Mouse (Mus musculus) lung, postnatal 0 days (tissue): ENCODE data around the gene Ccdc148. TPM values are rescaled to one million over a fixed set of nuclear protein-coding genes. Genes with fewer than 3 reads are reported as not detected.

Experiments used
- ATAC-seq: fragments of 200-750 bp; cut with Nextera tagmentation; 2 replicates; pipeline ENCODE4 v1.8.0; 2017; ENCODE audit warnings: moderate library complexity
- DNase-seq: peaks from one replicate; pipeline ENCODE4 v3.0.0-alpha.2; 2016; ENCODE audit warnings: low spot score
- H3K27ac ChIP-seq: fragments of 300-500 bp; sonication (generic); 2 replicates; pipeline ENCODE4 v1.5.1; 2014; ENCODE audit warnings: antibody characterized with exemption, mild to moderate bottlenecking, low read length, mixed read lengths
- H3K27me3 ChIP-seq: fragments of 300-500 bp; sonication (generic); replicated peaks from 2 replicates; pipeline ENCODE4 v1.6.1; 2014; ENCODE audit warnings: low read length, mixed read lengths; ENCODE audit not compliant: insufficient read depth
- H3K36me3 ChIP-seq: fragments of 300-500 bp; sonication (generic); 2 replicates; pipeline ENCODE4 v1.6.1; 2014; ENCODE audit warnings: low read length, mixed read lengths; ENCODE audit not compliant: insufficient read depth
- H3K4me1 ChIP-seq: fragments of 300-500 bp; sonication (generic); 2 replicates; pipeline ENCODE4 v1.6.1; 2014; ENCODE audit warnings: antibody characterized with exemption, low read depth, low read length, mixed read lengths; ENCODE audit not compliant: insufficient read depth
- H3K4me2 ChIP-seq: fragments of 300-500 bp; sonication (generic); replicated peaks from 2 replicates; pipeline ENCODE4 v1.6.1; 2014; ENCODE audit warnings: low read depth, mild to moderate bottlenecking, low read length, moderate library complexity, mixed read lengths
- H3K4me3 ChIP-seq: fragments of 300-500 bp; sonication (generic); 2 replicates; pipeline ENCODE4 v1.5.1; 2014; ENCODE audit warnings: low read depth, low read length
- H3K9ac ChIP-seq: fragments of 300-500 bp; sonication (generic); replicated peaks from 2 replicates; pipeline ENCODE4 v1.6.1; 2014; ENCODE audit warnings: low read depth, mild to moderate bottlenecking
- H3K9me3 ChIP-seq: fragments of 300-500 bp; sonication (generic); 2 replicates; pipeline ENCODE4 v1.6.1; 2016; ENCODE audit warnings: low read length, mixed read lengths
- CTCF ChIP-seq: IDR thresholded peaks from 2 replicates; pipeline ENCODE4 v1.5.1; 2016; ENCODE audit warnings: antibody characterized with exemption, mild to moderate bottlenecking
- EP300 ChIP-seq: IDR thresholded peaks from 2 replicates; pipeline ENCODE4 v1.6.1; 2016; ENCODE audit warnings: antibody characterized with exemption, mild to moderate bottlenecking, control low read depth
- WGBS: fragments of 180-500 bp; shearing (Covaris S2); extraction: QIAGEN DNeasy Blood & Tissue Kit; methylation state at CpG from one replicate; pipeline ENCODE4 v1.1.7; 2014; 5-methylcytosine and 5-hydroxymethylcytosine counted together
- polyA plus RNA-seq: library from polyadenylated mRNA; unstranded; fragments of >200 nt; fragmentation: Nextera tagmentation; extraction: Ambion mirVana; gene quantifications from 2 replicates; pipeline ENCODE4 v1.2.1, GENCODE M21; 2015

Gene Ccdc148
- polyA plus RNA-seq, 1 experiment from 2014 or later: 0.68 TPM

DNA sequence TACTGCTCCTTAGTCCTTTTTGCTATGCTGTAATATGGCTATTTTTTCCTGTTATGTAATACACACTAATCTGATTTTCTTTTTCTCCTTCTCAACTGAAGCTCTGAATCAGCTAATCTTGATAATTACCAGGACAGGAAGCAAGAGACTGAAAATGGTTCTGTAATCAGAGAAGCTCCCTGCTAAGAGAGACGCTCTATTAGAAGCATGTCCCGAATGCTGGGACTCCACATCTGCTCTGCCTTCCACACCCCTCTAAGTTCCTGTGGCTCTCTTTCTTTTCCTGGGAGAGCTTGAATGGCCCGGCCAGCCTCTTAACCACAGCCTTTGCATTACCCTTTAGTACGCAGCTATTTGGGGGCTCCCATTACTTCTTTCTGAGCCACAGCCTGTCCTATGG lies 255.4 kb downstream of the Ccdc148 start:
- no peak overlapping the region for H3K27ac ChIP-seq
- H3K36me3 ChIP-seq: no peaks in the 10 kb centered on the region
- TF ChIP-seq CTCF (no peak), EP300 (no peak)
- H3K4me2 ChIP-seq: no peak overlapping the region
- no peaks in the 10 kb centered on the region for H3K4me1 ChIP-seq
- ATAC-seq (no peak), DNase-seq (no peak)
- H3K27me3 ChIP-seq: no peaks in the 10 kb centered on the region
- no peaks in the 10 kb centered on the region for H3K9me3 ChIP-seq
- no peak overlapping the region for H3K9ac ChIP-seq
- no peak overlapping the region for H3K4me3 ChIP-seq
- WGBS: 72% methylated on average over 4 of the region's 4 CpGs

DNA sequence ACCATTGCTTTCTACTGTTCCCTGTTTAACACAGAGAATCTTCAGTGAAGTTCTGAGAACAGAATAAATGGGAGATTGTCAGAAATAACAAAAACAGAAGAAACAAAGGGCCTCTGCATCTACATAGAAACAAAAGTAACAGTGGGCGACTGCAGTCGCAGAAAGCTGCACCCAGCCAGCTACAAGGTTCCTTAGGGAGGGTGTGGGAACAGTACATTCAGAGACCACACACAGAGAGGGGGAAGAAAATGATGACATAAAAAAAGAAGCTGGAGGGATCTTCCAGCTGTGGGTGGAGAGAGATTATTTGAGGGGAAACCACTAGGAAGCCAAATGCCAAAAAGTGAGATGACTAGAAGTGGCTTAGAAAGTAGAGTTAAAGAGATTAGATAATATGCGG lies 280.6 kb downstream of the Ccdc148 start:
- no peak for ATAC-seq
- H3K27ac ChIP-seq: no peak overlapping the region
- no peak overlapping the region for H3K9ac ChIP-seq
- no peak overlapping the region for H3K4me2 ChIP-seq
- no peaks in the 10 kb centered on the region for H3K4me1 ChIP-seq
- no peak for DNase-seq
- TF ChIP-seq CTCF: no peak
- no peak for TF ChIP-seq EP300
- H3K27me3 ChIP-seq: no peaks in the 10 kb centered on the region
- no peaks in the 10 kb centered on the region for H3K9me3 ChIP-seq
- H3K36me3 ChIP-seq: no peaks in the 10 kb centered on the region
- no peak overlapping the region for H3K4me3 ChIP-seq
- whole genome bisulfite sequencing: 46% methylated on average over 3 of the region's 3 CpGs

DNA sequence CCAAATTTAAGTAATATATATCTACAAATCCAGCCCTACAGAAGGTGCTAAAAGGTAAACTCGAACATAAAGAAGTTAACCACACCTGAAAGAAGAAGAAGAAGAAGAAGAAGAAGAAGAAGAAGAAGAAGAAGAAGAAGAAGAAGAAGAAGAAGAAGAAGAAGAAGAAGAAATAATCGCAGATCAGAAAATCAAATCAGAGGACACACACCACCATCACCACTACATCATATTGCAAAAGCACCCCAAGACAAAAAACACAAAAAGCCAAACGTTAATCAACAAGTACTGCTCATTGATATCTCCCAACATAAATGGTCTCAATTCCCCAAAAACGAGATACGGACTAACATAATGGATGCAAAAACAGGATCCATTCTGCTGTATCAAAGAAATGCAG lies 301.3 kb downstream of the Ccdc148 start, which contains the start of gene Gm11099:
Gene Gm11099, plus strand, starts transcription at position 301 of the 400 bp plus-strand sequence.
- H3K27me3 ChIP-seq: no peaks in the 10 kb centered on the region
- H3K9me3 ChIP-seq: no peaks in the 10 kb centered on the region
- no peaks in the 10 kb centered on the region for H3K4me1 ChIP-seq
- H3K4me3 ChIP-seq: no peak within 1 kb of the TSS
- ATAC-seq: no peak
- no peaks in the 10 kb centered on the region for H3K36me3 ChIP-seq
- no peak within 1 kb of the TSS for H3K9ac ChIP-seq
- H3K27ac ChIP-seq: no peak within 1 kb of the TSS
- 90% methylated on average over 5 of the region's 5 CpGs for WGBS
- DNase-seq: no peak
- H3K4me2 ChIP-seq: no peak within 1 kb of the TSS
- TF ChIP-seq EP300: no peak
- no peak for TF ChIP-seq CTCF

DNA sequence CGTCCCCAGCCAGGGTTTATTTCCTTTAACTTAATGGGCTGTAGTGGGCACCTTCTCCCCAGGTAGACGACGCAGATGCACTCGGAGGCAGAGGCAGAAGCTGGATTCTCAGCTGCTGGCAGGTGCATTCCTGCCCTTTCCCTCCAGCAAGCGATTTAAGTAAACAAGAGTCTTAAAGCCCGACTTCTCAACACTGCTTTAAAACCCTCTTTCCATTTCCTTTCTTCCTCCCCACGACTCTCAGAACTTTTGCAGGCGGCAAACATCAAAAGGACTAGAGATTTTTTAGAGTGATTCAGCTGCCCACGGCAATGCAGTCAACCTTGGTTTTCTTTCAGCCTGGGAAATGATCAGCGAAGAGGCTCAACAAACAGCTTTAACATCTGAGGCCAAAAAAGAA lies 316.0 kb downstream of the Ccdc148 start:
- peak overlapping the region; percentile 25; the same call in 1 of the 2 replicates for H3K4me2 ChIP-seq
- no peak overlapping the region for H3K4me3 ChIP-seq
- WGBS: 17% methylated on average over 10 of the region's 10 CpGs
- H3K9ac ChIP-seq: no peak overlapping the region
- no peaks in the 10 kb centered on the region for H3K9me3 ChIP-seq
- peak; percentile 24 for DNase-seq
- peak overlapping the region; percentile 14; the same call in 1 of the 2 replicates for H3K27ac ChIP-seq
- TF ChIP-seq EP300 (no peak), CTCF (no peak)
- H3K27me3 ChIP-seq: no peaks in the 10 kb centered on the region
- H3K36me3 ChIP-seq: no peaks in the 10 kb centered on the region
- H3K4me1 ChIP-seq: no peaks in the 10 kb centered on the region
- ATAC-seq: no peak

- WGBS: 79% methylated on average over 4 of the region's 4 CpGs
- no peaks in the 10 kb centered on the region for H3K4me1 ChIP-seq
- ATAC-seq: no peak
These were observed 318.0 kb downstream of the Ccdc148 start for GRCm38 (mm10) chr2:58842443-58842842.

DNA sequence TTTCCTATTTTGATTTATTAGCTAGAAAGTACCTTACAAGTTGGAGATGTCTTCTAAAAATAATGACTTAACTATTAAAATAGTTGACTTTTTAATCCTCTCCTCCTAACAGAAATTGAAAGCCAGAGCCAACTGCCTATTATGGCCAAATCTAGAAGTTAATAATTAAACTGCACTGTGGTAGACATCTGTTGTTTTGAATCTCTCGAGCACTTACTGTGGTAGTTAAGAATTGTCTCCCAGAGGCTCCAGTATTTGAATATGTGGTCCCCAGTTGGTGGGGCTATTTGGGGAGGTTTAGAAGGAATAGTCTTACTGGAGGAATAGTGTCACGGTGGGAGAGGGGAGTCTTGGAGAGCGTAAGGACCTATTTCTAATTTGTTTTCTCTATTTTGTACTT lies 319.5 kb downstream of the Ccdc148 start:
- H3K4me3 ChIP-seq: no peak overlapping the region
- H3K4me1 ChIP-seq: no peaks in the 10 kb centered on the region
- no peak for TF ChIP-seq EP300
- no peak for TF ChIP-seq CTCF
- H3K9ac ChIP-seq: no peak overlapping the region
- 65% methylated on average over 3 of the region's 3 CpGs for WGBS
- ATAC-seq (no peak), DNase-seq (no peak)
- H3K36me3 ChIP-seq: no peaks in the 10 kb centered on the region
- no peaks in the 10 kb centered on the region for H3K9me3 ChIP-seq
- H3K27ac ChIP-seq: no peak overlapping the region
- no peaks in the 10 kb centered on the region for H3K27me3 ChIP-seq
- no peak overlapping the region for H3K4me2 ChIP-seq

More at GRCm38 (mm10) chr2:58842443-58842842, 318.0 kb downstream of the Ccdc148 start:
- no peak for DNase-seq
- Histone ChIP-seq H3K9ac (no peak overlapping the region), H3K27ac (no peak overlapping the region), H3K36me3 (no peaks in the 10 kb centered on the region), H3K9me3 (no peaks in the 10 kb centered on the region), H3K27me3 (no peaks in the 10 kb centered on the region), H3K4me3 (no peak overlapping the region), H3K4me2 (no peak overlapping the region)
- TF ChIP-seq EP300 (no peak), CTCF (no peak)
